Mouse (Mus musculus) spleen, postnatal 36 days (tissue): Measurements from ENCODE around the gene Lin7b.
A peak's percentile ranks its signal among the peaks of the same experiment; 100 is the strongest.
"Not testable (repeated sequence)": the region's sequence is repeated elsewhere in the genome, so short reads cannot be mapped to it uniquely, and the experiment has no call there.

ENCODE experiments used
- DNase-seq, 2 experiments: peaks; one replicate each; pipeline ENCODE4 v3.0.0; 2022; ENCODE audit warnings: low spot score in 2 of 2, mixed read lengths in 1 of 2

Lin7b gene

DNA sequence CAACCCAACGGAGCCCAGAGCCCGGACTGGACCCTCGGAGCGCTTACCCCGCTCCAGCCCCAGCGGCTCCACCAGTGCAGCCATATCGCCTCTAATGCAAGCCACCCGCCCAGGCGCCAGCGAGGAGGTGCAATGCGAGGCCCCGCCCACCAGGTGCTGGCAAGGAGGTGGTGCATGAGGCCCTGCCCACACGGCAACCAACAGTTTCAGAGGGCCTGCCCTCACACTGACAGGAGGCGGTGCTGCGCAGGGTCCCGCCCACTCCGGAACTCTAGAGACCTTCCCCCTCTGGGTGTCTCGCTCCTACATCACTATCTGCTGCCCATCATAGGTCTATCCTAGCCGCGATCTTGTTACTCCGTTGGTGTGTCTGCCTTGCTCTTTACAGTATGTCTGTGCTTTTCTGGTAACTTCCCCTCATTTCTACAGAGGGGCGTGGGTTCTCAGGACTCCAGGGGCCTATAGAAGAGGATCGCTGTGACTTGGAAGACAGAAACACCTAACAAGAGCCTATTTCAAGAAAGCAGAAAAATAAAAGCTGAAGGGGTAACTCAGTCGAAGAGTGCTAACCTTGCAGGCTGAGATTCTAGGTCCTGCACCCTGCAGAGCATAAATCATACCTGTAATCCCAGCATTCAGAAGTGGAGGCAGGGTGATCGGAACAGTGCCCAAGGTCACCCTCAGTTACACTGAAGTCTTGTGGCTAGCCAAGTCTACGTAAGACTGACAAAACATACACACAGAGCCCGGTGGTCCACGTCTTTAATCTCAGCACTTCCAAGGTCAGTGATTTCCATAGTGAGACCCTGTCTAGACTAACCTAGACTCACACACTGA lies at the start of gene Lin7b:
Gene Lin7b (minus strand): TSS at position 109 of the 837 bp plus-strand sequence.
- peak; percentile 92 to 93 for DNase-seq

DNA sequence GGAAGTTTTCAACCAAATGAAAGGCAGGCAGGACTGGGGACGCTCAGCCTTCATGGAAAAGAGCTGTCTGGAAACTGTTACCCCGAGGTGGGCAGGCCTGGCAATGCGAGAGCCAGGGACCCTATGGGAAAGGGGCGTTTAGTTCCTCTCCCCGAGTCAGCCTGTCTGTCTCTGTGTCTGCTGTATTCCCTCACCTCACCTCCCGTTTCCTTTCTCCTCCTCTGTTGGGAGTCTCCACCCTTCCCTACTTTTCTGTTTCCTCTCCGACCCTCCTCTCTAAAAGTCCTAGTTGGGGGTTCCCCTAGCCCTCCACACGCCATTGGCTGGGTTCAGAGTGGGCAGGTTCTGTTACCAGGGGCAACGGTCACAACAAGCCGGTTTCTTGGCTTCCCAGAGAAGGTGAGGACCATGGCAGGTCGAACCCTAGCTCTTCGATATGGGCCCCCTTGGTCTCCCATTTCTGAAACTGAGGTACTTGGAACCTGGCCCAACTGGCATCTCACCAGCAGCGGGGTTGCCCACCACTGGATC lies 47.6 kb upstream of the Lin7b start:
- DNase-seq, result no peak

- DNase-seq, result no peak
These were observed 45.3 kb upstream of the Lin7b start for GRCm38 (mm10) chr7:45415636-45416035.

DNA sequence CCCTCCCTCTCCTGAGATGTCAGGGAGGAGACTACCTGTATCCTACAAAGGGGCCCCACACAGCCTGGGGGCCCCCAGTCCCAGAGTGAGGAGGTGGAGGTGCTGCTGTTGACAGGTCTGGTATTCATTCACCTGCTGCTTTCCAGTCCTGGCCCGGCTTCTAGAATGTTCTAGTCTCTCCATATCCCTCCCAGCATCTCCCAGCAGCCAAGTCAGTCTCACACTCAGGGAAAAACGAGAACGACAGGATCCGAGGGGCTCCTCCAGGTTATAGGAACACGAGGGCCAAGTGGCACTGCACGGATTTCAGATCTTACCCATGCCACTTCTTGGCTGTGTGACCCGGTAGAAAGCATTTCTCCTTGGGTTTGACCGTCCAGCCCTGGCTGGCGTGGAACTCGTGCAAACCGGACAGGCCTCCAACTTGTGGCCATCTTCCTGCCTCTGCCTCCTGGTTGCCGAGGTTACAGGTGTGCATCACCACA lies 44.4 kb upstream of the Lin7b start:
- no peak for DNase-seq

GRCm38 (mm10) chr7:45413864-45414739 lies 43.7 kb upstream of the Lin7b start:
- DNase-seq, result no peak

- no peak for DNase-seq
These were observed 42.9 kb upstream of the Lin7b start, which contains the start of gene Ntf5 for GRCm38 (mm10) chr7:45413113-45413863. Gene Ntf5, plus strand, starts transcription at chr7:45413695.

GRCm38 (mm10) chr7:45412421-45412820 lies 42.0 kb upstream of the Lin7b start:
- DNase-seq, result no peak

DNA sequence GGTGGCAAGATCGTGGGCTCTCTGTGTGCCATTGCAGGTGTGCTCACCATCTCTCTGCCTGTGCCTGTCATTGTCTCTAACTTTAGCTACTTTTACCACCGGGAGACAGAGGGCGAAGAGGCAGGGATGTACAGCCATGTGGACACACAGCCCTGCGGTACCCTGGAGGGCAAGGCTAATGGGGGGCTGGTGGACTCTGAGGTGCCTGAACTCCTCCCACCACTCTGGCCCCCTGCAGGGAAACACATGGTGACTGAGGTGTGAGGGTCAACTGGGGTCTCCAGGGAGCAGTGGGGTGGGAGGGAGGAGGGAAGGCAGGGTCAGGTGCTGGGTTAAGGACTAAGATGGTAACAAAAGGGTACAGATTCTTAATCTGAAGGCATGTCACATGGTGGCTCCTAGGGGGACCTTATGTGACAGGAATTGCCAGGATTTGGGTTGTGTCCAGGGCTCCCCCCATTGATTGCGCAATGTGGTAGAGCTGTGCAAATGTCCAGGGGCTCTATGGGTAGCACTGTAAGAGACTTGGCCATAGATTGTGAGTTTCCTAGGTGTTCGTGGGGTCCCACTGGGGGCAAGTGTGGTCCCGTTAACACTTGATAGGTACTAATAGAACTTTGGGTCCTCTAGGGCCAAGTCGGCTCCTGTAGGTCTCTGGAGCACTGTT lies 39.2 kb upstream of the Lin7b start:
- DNase-seq, result no peak

DNA sequence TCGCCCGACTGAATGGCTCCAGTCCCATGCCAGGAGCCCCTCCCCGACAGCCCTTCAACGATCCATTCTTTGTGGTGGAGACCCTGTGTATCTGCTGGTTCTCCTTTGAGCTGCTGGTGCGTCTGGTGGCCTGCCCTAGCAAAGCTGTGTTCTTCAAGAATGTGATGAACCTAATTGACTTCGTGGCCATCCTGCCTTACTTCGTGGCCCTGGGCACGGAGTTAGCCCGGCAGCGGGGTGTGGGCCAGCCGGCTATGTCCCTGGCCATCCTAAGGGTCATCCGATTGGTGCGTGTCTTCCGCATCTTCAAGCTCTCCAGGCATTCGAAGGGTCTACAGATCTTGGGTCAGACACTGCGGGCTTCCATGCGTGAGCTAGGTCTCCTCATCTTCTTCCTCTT lies 38.6 kb upstream of the Lin7b start:
- no peak for DNase-seq

GRCm38 (mm10) chr7:45408351-45408750 lies 38.0 kb upstream of the Lin7b start:
- DNase-seq, result no peak

DNA sequence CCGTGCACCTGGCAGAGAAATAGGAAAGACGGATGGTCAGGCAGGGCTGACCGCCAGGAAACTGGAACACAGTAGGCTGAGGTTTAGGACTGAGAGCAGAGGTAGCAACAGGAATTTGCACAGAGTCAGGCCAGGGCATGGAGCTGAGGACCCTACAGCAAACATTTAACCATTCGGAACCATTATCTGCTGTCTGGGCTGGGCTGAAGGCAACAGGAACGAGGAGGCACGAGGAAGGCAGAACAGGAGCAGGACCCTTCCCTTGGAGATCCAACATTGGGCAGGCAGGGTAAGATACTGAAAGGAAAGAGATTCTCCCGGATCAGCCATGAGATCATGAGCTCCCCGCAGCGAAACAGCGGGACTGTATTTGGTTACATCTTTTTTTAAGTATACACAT lies 37.5 kb upstream of the Lin7b start:
- no peak for DNase-seq

DNA sequence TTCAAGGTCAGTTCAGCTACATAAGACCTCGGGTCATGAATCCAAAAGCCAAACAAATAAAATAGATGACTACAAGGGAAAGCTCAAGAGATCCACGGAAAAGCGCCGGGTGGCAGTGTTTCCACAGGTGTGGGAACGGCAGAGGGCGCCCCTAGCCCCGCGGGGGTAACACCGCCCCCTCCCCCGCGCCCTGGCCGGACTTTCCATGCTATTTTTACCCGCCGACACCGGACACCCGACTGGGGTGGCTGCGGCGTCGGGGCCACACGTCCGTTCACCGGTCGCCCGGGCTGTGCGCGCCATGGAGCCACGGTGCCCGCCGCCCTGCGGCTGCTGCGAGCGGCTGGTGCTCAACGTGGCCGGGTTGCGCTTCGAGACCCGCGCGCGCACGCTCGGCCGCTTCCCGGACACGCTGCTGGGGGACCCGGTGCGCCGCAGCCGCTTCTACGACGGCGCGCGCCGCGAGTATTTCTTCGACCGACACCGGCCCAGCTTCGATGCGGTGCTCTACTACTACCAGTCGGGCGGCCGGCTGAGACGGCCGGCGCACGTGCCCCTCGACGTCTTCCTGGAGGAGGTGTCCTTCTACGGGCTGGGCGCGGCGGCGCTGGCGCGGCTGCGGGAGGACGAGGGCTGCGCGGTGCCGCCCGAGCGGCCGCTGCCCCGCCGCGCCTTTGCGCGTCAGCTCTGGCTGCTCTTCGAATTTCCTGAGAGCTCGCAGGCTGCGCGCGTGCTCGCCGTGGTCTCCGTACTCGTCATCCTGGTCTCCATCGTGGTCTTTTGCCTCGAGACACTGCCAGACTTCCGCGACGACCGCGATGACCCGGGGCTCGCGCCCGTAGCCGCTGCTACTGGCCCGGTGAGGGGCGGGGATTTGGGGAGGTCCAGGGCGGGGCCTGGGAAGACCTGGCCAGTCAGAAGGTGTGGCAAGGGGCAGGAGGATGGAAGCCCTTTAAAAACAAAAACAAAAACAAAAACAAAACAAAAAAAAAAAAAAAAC lies 36.1 kb upstream of the Lin7b start:
- DNase-seq, result no peak

DNA sequence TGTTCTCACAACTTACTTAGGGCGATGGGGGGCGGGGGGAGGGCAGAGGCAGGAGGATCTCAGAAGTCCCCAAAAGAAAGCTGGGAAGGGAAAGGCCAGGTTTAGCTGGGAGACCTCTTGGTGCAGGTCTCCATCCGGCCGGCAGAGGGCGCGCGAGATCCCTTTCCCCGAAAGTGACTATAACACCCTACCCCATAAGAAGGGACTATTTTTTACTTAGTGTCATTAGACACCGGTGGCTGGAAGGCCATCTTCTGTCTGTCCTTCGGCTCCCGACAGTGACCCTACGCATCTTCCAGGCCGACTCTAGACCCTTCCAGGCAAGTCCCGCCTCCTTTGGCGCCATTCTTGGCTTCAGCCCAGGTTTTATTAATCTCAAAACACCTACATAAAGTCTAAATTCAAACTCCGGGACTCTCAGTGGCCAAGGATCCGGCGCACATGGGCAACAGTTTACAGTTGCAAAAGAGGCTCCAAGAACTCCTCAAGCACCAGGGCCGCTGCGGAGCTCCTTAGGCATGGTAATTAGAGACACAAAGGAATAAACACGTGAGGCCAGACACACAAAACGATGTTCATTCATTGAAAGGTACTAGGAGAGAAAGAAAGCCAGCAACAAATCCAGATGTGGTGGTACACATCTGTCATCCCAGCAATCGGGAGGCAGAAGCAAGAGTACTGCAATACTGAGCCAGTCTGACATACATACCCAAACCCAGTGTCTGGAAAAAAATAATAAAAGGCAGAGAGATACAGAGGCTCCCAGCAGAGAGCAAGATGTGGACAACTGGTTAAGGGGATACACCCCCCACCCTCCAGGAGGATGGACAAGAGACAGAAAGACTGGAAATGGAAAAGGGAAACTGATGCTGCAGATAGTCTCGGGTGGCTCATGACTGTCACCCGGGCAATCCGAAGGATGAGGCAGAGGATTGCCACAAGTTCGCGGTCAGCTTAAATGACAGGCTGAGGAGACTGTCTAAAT lies 35.0 kb upstream of the Lin7b start, which contains the start of gene Kcna7:
Gene Kcna7 (plus strand): TSS at position 563 of the 985 bp plus-strand sequence.
- peak; percentile 57 to 69 for DNase-seq

GRCm38 (mm10) chr7:45403532-45404261 lies 33.3 kb upstream of the Lin7b start:
- DNase-seq, result peak; percentile 46 to 61

GRCm38 (mm10) chr7:45401521-45402085 lies 31.2 kb upstream of the Lin7b start:
- no peak for DNase-seq

DNA sequence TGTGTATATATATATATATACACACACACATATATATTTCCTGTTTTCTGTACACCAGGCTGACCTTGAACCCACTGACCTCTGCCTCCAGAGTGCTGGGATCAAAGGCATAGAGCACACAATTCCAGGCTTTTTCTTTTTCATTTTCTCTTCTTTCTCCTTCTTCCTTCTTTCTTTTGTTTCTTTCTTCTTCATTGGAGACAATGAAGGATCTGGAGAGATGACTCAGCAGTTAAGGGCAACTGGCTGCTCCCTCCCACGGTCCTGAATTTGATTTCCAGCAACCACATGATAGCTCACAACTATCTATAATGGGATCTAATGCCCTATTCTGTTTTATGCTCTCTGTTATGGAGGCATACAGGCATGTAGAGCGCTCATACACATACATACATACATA lies 26.4 kb upstream of the Lin7b start:
- DNase-seq, result no peak

- not testable (repeated sequence) for DNase-seq
These were observed 26.0 kb upstream of the Lin7b start for GRCm38 (mm10) chr7:45396337-45396775.
